Mouse (Mus musculus): ENCODE results near the gene Dph5. TPM values are rescaled to one million over a fixed set of nuclear protein-coding genes. Genes with fewer than 3 reads are reported as not detected.

Dph5 gene
- polyA plus RNA-seq, 1 experiment from 2014 or later, result 29.2 TPM

Small RNA genes lying within 50 kb of the gene (microRNA-seq; reads per million reads assigned to microRNA genes)
- not detected for gene Mir669n

Other genes with a start within 250 kb of the Dph5 start
- gene S1pr1, start 172.8 kb upstream of the Dph5 start, polyA plus RNA-seq (2015; fragmentation: Nextera tagmentation; extraction: Ambion mirVana), result 21.2 and 23.5 TPM in 2 replicates
- gene Slc30a7, start 119.6 kb downstream of the Dph5 start, polyA plus RNA-seq (2015; fragmentation: Nextera tagmentation; extraction: Ambion mirVana), result 29.0 and 35.8 TPM in 2 replicates
- gene Extl2, start 119.6 kb downstream of the Dph5 start, polyA plus RNA-seq (2015; fragmentation: Nextera tagmentation; extraction: Ambion mirVana), result 18.0 and 20.7 TPM in 2 replicates
- 36.2 and 42.8 TPM in 2 replicates for gene Vcam1, start 241.9 kb downstream of the Dph5 start, polyA plus RNA-seq (2015; fragmentation: Nextera tagmentation; extraction: Ambion mirVana)